Mouse (Mus musculus) left cerebral cortex, postnatal 4 days (tissue): ENCODE results near the gene Dst. TPM values are rescaled to one million over a fixed set of nuclear protein-coding genes. Genes with fewer than 3 reads are reported as not detected.

Experiments
- DNase-seq: peaks from one replicate; pipeline ENCODE4 v3.0.0-alpha.2; 2022
- intact Hi-C: fragments of 180-260 bp; cut with DNase I; formaldehyde crosslinking; loops from one replicate; pipeline ENCODE4 v1.15.1; 2025
- total RNA-seq, 2 experiments: library from RNA; stranded (reverse); gene quantifications; 2 replicates each; pipeline ENCODE4 v1.2.3; 2021

Gene Dst
- total RNA-seq, 2 experiments from 2014 or later, result 282 TPM

DNA sequence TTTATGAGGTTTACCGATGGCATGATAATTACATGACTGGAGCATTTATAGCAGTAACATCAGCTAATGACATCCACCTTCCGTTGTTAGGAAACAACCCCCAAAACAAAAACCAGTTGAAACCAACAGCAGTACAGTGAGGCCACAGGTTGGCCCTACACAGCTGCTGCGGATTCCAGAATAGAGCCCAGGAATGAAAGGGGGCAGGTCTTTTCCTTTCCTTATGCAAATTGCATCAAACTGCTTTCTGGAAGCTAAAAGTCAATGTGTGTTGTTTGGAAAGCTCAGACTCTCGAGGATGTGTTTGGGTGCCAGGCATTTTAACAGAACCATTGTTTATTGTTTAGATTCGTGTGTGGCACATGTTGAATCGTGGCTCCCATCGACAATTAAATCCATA, 248.0 kb downstream of the Dst start:
- intact Hi-C loops, result no loop called here

DNA sequence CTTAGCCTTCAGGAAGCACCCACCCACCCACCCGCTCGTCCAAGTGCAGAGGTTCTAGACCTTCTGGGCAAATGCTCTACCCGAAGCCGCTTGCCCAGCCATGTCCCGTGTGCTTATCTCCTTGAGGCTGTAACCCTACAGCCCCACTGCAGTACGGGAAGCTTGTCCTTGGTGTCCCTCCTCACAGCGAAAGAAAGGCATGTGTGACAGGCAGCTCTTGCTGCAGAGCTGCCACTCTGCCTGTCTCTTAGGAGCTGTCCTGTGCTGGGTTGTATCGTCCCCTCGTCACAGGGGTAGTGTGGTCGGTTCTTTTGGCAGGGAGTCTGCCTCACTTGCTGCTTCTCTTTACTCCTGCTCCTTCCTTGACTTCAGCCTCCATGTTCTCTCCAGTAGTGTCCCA, 249.7 kb downstream of the Dst start:
- DNase-seq, result no peak
- intact Hi-C loops, result no loop called here

More for the DNA sequence above, 248.0 kb downstream of the Dst start:
- no peak for DNase-seq

DNA sequence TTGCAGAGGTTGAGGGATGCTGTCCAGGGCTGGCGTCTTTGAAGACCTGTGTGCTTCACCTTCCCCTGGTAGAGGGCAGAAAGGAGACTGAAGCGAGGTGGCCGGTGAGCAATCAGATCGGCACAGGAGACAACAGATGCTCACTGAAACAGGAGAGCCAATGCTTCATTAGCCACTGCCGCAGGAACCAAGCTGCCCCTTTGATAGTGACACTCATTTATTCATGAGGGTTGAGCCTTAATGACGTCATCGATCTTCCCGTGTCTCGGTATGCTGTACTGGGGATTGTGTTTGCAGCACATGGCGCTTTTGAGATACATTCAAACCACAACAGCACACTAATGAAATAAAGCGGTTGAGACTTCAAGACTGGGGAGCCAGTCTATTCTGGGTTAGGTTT, 250.8 kb downstream of the Dst start:
- DNase-seq, result no peak
- intact Hi-C loops, result no loop called here

DNA sequence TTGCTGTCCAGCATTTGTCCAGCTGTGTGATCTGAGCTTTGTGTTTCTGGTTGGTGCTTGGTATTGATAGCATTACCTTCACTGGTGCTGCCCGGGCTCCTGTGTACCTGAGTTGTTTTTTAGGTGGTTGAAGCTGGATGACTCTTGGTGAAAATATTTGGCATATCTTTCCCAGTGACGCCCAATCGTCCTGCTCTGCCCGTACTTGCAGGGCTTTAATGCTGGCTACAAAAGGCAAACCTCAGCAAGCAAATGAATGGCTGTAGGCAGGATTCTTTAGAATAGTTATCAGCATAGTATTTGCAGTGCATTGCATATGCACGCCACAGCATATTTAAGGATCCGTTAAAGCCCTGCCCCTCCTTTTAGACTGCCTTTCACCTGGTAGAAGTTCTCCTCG, 251.9 kb downstream of the Dst start:
- DNase-seq, result no peak
- intact Hi-C loops, result loop anchor here (5.0 kb wide), 1 partner anchor 153 kb away; no protein-coding TSS in a partner anchor

DNA sequence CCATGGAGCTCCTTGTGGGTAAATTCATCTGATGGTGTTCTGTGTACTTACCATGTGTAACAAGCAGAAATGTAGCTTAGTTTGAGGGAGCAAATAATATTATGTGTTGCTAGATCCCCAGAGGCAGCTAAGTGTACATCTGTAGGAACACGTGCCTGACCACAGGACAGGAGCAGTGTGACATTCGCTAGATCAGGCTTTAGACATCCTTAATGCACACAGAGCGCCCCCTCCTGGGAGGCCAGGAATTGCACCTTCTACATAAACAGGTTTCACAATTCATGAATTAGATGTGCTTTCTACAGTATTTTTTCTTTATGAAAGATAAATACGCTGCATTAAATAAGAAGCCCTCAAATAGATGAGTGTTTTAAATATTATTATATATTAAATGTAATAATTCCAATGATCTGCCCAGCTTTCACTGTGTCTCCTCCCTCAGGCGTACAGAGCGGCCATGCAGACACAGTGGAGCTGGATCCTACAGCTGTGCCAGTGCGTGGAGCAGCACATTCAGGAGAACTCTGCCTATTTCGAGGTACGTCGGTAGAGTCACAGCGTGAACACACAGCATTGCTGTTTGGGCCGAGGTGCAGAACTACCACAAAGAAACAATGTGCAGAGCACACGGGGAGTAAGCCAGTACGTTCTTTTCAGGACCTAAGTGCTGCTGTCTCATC, 256.7 kb downstream of the Dst start:
- intact Hi-C loops, result loop anchor here (5.0 kb wide), 1 partner anchor 157 kb away; no protein-coding TSS in a partner anchor
- DNase-seq, result peak; percentile 84

DNA sequence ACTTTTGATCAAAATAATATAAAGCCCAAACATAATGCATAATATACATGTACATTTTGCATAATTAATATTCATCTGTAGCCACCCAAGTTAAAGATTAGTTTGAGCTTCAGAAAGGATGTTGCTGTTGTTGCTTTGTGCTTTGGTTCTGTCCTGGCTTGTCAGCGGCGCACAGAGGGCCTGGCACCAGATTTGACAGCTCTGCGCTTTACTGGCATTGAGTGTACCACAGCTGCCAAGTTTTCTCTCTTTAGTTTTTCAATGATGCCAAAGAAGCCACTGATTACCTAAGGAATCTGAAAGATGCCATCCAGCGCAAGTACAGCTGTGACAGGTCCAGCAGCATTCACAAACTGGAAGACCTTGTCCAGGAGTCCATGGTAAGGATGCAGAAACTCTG, 257.9 kb downstream of the Dst start:
- intact Hi-C loops, result no loop called here
- peak; percentile 32 for DNase-seq

DNA sequence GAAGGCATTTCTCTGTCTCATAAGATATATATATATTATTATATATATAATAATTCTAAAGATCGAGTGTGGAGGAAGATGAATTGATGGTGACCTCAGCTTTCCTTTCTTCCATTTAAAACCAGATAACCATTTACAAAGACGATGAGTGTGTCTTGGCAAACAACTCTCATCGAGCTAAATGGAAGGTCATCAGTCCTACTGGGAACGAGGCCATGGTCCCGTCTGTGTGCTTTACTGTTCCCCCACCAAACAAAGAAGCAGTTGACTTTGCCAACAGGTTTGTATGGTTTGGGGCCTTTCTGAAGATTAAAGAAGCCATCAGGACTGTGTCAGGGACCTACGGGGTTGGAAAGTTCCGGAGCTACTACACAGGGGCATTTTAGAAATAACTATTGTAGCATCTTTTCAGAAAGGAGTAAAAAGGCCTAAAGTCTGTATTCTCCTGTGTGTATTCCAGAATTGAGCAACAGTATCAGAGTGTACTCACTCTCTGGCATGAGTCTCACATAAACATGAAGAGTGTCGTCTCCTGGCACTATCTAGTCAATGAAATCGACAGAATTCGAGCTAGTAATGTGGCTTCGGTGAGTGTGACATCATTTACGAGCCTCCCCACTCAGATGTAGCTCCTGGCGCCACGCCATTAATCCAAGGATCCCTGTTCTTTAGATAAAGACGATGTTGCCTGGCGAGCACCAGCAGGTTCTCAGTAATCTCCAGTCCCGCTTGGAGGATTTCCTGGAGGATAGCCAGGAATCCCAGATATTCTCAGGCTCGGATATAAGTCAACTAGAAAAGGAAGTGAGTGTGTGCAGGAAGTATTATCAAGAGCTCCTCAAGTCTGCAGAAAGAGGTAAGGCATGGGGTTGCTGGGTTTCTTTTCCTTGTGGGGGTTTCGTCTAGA, 259.4 kb downstream of the Dst start:
- intact Hi-C loops, result no loop called here
- DNase-seq, result peak; percentile 57

DNA sequence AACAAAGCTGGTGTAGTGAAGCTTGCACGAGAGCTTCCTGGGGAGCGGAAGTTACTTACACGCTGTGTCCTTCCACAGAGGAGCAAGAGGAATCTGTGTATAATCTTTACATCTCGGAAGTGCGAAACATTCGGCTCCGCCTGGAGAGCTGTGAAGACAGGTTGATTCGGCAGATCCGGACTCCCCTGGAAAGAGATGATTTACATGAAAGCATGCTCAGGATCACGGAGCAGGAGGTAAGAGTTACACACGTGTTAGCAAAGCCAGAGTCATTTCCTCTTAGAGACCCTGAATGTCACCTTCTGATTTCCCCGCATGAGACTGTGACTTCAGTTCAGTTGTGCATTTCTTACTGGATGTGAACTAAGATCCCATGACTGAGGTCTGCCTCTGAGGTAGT, 261.1 kb downstream of the Dst start:
- intact Hi-C loops, result no loop called here
- DNase-seq, result no peak

DNA sequence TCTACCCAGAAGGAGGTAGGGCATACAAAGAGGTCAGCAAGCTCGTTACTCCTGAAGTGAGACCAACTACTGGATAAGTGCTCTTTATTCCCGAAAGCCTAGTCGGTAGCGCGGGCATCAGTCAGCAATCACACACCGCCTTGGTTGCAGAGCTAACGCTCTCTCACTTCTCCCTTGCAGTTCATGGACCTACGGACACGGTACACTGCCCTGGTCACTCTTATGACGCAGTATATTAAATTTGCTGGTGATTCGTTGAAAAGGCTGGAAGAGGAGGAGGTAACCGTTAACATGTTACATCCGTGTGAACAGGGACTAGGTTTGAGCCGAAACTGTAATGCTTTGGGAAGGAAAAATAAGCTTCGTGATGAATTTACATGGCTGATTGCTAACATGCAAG, 266.5 kb downstream of the Dst start:
- DNase-seq, result no peak
- intact Hi-C loops, result no loop called here

DNA sequence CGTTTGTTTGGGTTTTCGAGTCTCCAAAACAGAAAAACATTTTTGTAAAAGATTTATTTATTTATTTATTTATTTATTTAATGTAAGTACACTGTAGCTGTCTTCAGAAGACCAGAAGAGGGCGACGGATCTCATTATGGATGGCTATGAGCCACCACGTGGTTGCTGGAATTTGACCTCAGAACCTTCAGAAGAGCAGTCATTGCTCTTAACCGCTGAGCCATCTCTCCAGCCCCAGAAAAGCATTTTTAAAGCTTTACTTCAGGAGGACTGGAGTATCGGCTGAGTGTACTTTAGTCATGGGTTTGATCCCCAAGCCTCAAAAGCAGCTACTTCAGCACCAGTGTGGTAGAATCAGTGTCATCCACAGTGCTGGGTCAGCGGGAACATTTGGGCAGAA, 266.9 kb downstream of the Dst start:
- DNase-seq, result no peak

DNA sequence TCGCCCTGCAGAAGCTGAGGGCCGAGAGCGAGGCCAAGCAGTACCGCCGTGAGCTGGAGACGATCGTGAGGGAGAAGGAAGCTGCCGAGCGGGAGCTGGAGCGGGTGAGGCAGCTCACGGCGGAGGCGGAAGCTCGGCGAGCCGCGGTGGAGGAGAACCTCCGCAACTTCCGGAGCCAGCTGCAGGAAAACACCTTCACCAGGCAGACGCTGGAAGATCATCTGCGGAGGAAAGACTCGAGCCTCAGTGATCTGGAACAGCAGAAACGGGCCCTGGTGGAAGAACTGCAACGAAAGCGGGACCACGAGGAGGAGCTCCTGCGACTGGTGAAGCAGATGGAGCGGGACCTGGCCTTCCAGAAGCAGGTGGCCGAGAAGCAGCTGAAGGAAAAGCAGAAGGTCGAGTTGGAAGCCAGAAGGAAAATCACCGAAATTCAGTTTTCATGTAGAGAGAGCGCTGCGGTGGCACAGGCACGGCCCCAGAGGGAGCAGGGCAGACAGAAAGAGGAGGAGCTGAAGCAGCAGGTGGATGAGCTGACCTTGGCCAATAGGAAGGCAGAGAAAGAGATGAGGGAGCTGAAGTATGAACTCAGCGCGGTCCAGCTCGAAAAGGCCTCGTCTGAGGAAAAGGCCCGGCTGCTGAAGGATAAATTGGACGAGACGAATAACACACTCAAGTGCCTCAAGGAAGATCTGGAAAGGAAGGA, 270.1 kb downstream of the Dst start:
- intact Hi-C loops, result no loop called here
- no peak for DNase-seq

More for the DNA sequence above, 266.9 kb downstream of the Dst start:
- intact Hi-C loops, result no loop called here

DNA sequence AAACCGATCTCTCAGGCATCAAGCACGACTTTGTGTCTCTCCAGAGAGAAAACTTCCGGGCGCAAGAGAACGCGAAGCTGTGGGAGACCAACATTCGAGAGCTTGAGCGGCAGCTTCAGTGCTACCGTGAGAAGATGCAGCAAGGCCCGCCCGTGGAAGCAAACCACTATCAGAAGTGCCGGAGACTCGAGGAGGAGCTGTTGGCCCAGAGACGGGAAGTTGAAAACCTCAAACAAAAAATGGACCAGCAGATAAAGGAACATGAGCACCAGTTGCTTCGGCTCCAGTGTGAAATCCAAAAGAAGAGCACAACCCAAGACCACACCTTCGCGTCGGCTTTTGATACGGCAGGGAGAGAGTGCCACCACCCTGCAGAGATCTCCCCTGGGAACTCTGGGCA, 271.7 kb downstream of the Dst start:
- no peak for DNase-seq
- intact Hi-C loops, result no loop called here

DNA sequence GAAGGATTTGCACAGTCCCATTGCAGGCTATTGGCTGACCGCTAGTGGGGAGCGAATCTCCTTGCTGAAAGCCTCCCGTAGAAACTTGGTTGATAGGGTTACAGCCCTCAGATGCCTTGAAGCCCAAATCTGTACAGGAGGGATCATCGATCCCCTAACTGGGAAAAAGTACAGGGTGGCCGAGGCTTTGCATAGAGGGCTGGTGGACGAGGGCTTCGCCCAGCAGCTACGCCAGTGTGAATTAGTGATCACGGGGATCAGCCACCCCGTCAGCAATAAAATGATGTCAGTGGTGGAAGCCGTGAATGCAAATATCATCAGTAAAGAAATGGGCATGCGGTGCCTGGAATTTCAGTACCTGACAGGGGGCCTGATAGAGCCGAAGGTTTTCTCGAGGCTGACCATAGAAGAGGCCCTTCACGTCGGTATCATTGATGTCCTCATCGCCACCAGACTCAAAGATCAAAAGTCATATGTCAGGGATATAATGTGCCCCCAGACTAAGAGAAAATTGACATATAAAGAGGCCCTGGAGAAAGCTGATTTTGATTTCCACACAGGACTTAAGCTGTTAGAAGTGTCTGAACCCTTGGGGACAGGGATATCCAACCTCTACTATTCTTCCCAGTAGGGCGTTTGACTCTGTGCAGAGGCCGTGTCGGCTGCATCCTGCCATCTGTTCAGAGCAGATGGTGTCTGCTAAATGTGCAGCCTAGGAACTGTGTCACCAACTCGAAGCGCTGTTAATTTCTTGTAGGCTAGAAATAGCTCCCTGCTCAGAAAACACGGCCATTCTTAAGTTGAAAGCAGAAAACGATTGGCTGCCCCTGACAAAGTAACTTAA, 274.6 kb downstream of the Dst start:
- intact Hi-C loops, result no loop called here
- peak; percentile 73 for DNase-seq

DNA sequence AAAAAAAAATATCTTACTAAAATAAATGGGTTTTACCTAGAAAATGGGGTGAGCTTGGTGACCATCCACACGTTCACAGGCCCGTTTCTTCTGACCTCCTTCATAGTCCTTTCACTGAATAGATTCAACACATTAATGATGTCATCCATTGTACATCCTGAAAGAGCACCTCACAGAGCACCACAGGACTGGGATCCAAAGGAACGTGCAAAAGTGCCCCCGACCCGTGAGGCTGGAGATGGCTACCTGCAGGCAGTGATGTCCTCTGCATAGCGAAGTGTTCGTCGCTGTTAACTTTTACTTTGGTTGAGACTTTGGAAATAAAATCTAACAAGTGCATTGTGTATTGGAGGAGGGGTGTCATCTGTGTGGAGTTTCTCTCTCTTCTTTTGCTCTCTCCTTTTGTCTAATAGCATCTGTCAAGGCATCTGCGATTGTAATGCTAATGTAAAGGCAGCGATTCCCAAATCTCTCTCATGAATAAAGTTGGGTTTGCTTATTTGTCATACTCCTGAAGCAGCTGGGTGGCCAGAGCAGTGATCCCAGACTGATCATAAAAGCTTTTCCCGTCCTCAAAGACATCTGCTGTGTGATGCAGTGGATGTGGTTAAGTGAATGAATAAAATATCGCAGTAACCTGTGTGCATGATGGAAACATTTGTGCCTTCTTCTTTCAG, 275.4 kb downstream of the Dst start:
- intact Hi-C loops, result no loop called here
- DNase-seq, result no peak

DNA sequence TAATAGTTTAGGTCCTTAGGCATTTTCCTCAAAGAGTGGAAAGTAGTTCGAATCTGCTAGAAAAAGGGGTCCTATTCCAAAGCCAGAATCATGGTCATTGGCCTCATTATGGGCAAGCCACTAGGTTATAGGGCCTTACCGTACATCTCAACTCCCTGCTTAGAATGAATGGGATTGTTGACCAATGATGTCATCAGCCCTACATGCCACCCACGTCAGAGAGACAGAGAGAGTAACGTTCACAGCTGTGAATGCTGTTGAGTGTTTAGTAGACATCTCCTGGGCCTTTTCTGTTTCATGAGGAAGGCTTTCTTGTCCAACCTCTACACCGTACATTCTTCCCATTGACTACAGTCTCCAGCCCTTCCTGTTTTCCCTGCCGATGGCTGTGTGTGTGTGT, 276.2 kb downstream of the Dst start:
- no peak for DNase-seq
- intact Hi-C loops, result no loop called here

DNA sequence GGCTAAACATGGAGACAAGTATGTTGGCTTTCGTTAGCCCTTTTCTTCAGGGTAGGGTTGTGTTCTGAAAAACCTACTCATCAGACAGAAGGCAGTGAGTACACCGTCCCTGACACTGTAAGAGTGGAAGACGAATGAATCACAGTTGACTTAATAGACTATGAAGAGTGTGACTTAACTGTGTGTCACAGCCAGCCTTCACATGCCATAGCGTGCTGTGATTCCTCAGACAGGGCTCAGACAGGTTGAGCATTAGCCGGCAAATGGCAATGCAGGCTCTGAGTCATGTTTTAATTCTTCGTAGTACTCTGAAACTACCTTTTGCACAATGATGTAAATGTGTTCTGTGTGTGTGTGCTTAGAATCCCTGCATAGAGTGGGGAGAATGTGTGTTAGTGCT, 278.0 kb downstream of the Dst start:
- no peak for DNase-seq
- intact Hi-C loops, result no loop called here

DNA sequence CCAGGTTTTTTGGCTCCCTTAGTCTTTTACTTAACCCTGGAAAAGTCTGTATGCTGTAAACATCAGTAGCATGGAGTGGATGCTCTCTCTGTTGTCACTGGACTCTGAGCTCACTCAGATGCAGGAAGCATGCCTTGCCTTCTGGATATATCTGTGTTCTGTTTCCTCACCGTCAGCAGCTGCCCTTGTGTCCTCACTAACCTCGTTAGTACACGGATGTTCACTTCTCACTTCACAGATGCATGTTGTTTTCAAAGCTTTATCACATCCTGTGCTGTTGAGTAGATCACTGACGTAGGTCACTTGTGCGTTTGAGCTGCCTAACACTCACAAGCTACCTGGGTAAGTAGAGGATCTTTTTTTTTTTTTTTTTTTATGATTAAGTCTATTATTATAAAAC, 279.5 kb downstream of the Dst start:
- intact Hi-C loops, result no loop called here
- no peak for DNase-seq

DNA sequence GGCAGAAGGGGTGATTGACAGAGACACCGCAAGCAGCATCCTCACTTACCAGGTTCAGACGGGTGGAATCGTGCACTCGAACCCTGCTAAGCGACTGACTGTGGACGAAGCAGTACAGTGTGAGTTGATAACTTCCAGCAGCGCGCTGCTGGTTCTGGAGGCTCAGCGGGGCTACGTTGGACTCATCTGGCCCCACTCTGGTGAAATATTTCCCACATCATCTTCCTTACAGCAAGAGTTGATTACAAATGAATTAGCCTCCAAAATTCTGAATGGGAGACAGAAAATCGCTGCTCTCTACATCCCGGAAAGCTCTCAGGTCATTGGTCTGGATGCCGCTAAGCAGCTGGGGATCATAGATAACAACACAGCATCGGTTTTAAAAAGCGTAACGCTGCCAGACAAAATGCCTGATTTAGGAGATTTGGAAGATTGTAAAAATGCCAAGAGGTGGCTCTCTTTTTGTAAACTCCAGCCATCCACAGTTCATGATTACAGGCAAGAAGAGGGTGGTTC, 280.8 kb downstream of the Dst start:
- intact Hi-C loops, result no loop called here
- DNase-seq, result no peak

DNA sequence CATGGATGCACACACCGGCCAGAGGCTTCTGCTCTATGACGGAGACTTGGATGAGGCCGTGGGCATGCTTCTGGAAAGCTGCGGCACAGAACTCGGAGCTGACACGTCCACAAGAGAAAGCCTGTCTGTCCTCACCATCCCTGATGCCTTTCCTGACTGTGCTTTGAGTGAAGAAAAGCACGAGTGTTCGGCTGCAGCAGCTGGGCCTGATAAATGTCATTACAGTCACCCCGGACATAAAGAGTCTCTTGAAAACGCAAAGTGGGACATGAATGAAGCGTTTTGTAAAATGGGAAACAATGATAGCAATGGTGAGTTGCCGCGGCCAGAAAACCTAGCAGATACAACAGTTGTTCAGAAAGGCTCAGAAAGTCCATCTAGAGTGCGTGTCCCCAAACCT, 281.3 kb downstream of the Dst start:
- intact Hi-C loops, result no loop called here
- no peak for DNase-seq

DNA sequence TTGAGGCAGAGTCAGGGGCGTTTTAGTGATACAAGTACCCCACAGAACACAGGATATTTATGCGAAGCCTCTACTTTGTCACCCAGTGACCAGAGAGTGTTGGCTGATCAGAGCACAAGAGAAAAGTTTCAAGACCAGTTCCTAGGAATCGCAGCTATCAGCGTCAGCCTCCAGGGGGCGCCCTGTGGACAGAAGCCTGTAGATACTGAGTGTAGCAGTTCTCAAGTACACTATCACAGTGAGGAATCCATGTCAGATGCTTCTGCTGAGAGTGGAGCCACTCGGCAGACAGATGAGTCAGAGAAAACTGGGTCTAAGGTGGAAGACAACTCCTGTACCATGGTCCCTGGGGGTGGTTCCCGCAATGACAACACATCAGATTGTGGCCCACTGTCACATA, 281.9 kb downstream of the Dst start:
- intact Hi-C loops, result no loop called here
- DNase-seq, result peak; percentile 67
